Mouse (Mus musculus) brain, embryonic 14.5 days (tissue): ENCODE measurements at regions not wholly inside any gene's neighbourhood (a gene's known extent, or its start where the extent isn't known, plus 50 kb on each side); places are given as distances from the start of the nearest gene placed in this dataset.

ENCODE experiments used
- DNase-seq: peaks from one replicate; pipeline ENCODE4 v3.0.0-alpha.2; 2011; ENCODE audit warnings: low read depth
- CTCF ChIP-seq: fragments of 200-500 bp; IDR thresholded peaks from 2 replicates; pipeline ENCODE4 v1.5.1; 2012; ENCODE audit warnings: inconsistent platforms, mild to moderate bottlenecking, moderate library complexity, borderline replicate concordance; ENCODE audit not compliant: insufficient read depth, insufficient read length; ENCODE audit errors: extremely low read depth
- POLR2A ChIP-seq: fragments of 200-500 bp; IDR thresholded peaks from 2 replicates; pipeline ENCODE4 v1.6.1; 2012; ENCODE audit warnings: mild to moderate bottlenecking, inconsistent platforms, borderline replicate concordance; ENCODE audit not compliant: poor library complexity, insufficient read depth, insufficient read length, severe bottlenecking; ENCODE audit errors: extremely low read depth

- DNase-seq, result peak; percentile 55
- TF ChIP-seq POLR2A (no peak), CTCF (no peak)
Measured at GRCm38 (mm10) chr1:128643316-128643776, 51.3 kb upstream of the Cxcr4 start.

- TF ChIP-seq POLR2A (no peak), CTCF (no peak)
- DNase-seq, result no peak
Measured at GRCm38 (mm10) chr1:128642212-128642611, 50.1 kb upstream of the Cxcr4 start.
